Mouse (Mus musculus): ENCODE results near the gene Il31ra. TPM values are rescaled to one million over a fixed set of nuclear protein-coding genes. Genes with fewer than 3 reads are reported as not detected.

Gene Il31ra
- total RNA-seq, 2 experiments from 2014 or later: not detected

- intact Hi-C loops (cut with DNase I): no loop called here
- DNase-seq (ENCODE audit: low spot score): no peak
Measured at GRCm38 (mm10) chr13:112570768-112571167, 23.4 kb downstream of the Il31ra start.

- DNase-seq (ENCODE audit: low spot score): no peak
- intact Hi-C loops (cut with DNase I): no loop called here
Measured at GRCm38 (mm10) chr13:112569606-112570005, 24.6 kb downstream of the Il31ra start.

GRCm38 (mm10) chr13:112560554-112561138, 33.5 kb downstream of the Il31ra start:
- no peak for DNase-seq (ENCODE audit: low spot score)
- intact Hi-C loops (cut with DNase I): no loop called here

GRCm38 (mm10) chr13:112556501-112556900, 37.7 kb downstream of the Il31ra start:
- no peak for DNase-seq (ENCODE audit: low spot score)

GRCm38 (mm10) chr13:112553304-112553703, 40.9 kb downstream of the Il31ra start:
- no peak for DNase-seq (ENCODE audit: low spot score)
- intact Hi-C loops (cut with DNase I): no loop called here

More at GRCm38 (mm10) chr13:112556501-112556900, 37.7 kb downstream of the Il31ra start:
- intact Hi-C loops (cut with DNase I): no loop called here

GRCm38 (mm10) chr13:112551641-112552548, 42.3 kb downstream of the Il31ra start:
- intact Hi-C loops (cut with DNase I): no loop called here
- DNase-seq (ENCODE audit: low spot score): no peak

- DNase-seq (ENCODE audit: low spot score): no peak
- intact Hi-C loops (cut with DNase I): no loop called here
Measured at GRCm38 (mm10) chr13:112541223-112541975, 52.8 kb downstream of the Il31ra start.

- DNase-seq (ENCODE audit: low spot score): no peak
- intact Hi-C loops (cut with DNase I): no loop called here
Measured at GRCm38 (mm10) chr13:112540616-112541015, 53.5 kb downstream of the Il31ra start.

GRCm38 (mm10) chr13:112537065-112537464, 57.1 kb downstream of the Il31ra start:
- intact Hi-C loops (cut with DNase I): no loop called here
- DNase-seq (ENCODE audit: low spot score): no peak

GRCm38 (mm10) chr13:112536611-112537010, 57.5 kb downstream of the Il31ra start:
- no peak for DNase-seq (ENCODE audit: low spot score)
- intact Hi-C loops (cut with DNase I): no loop called here

- no peak for DNase-seq (ENCODE audit: low spot score)
- intact Hi-C loops (cut with DNase I): loop anchor here (1.0 kb wide), 1 partner anchor 228 kb away; no protein-coding TSS in a partner anchor
Measured at GRCm38 (mm10) chr13:112533556-112533955, 60.6 kb downstream of the Il31ra start.

GRCm38 (mm10) chr13:112532235-112532634, 61.9 kb downstream of the Il31ra start:
- intact Hi-C loops (cut with DNase I): no loop called here
- DNase-seq (ENCODE audit: low spot score): no peak

GRCm38 (mm10) chr13:112529893-112530292, 64.3 kb downstream of the Il31ra start:
- intact Hi-C loops (cut with DNase I): loop anchor here (1.0 kb wide), 1 partner anchor 258 kb away; no protein-coding TSS in a partner anchor
- peak; percentile 50 for DNase-seq (ENCODE audit: low spot score)

GRCm38 (mm10) chr13:112527186-112527585, 67.0 kb downstream of the Il31ra start:
- intact Hi-C loops (cut with DNase I): no loop called here
- DNase-seq (ENCODE audit: low spot score): no peak

- DNase-seq (ENCODE audit: low spot score): no peak
- intact Hi-C loops (cut with DNase I): no loop called here
Measured at GRCm38 (mm10) chr13:112523346-112523970, 70.7 kb downstream of the Il31ra start.

- intact Hi-C loops (cut with DNase I): no loop called here
- DNase-seq (ENCODE audit: low spot score): no peak
Measured at GRCm38 (mm10) chr13:112522896-112523295, 71.3 kb downstream of the Il31ra start.

GRCm38 (mm10) chr13:112522261-112522660, 71.9 kb downstream of the Il31ra start:
- DNase-seq (ENCODE audit: low spot score): no peak
- intact Hi-C loops (cut with DNase I): no loop called here

- intact Hi-C loops (cut with DNase I): no loop called here
Measured at GRCm38 (mm10) chr13:112514546-112514945, 79.6 kb downstream of the Il31ra start.

GRCm38 (mm10) chr13:112512824-112513223, 81.3 kb downstream of the Il31ra start:
- no peak for DNase-seq (ENCODE audit: low spot score)
- intact Hi-C loops (cut with DNase I): no loop called here

More at GRCm38 (mm10) chr13:112514546-112514945, 79.6 kb downstream of the Il31ra start:
- DNase-seq (ENCODE audit: low spot score): no peak

GRCm38 (mm10) chr13:112511810-112512209, 82.3 kb downstream of the Il31ra start:
- intact Hi-C loops (cut with DNase I): no loop called here
- no peak for DNase-seq (ENCODE audit: low spot score)

Measured in heart, postnatal 25 days (tissue).